Mouse (Mus musculus): ENCODE results near the gene Pphln1.

Gene Pphln1

GRCm38 (mm10) chr15:93502703-93503102 lies 104.6 kb downstream of the Pphln1 start:
- no peak for DNase-seq (ENCODE audit: extremely low read depth, low read depth)

GRCm38 (mm10) chr15:93503201-93503745 lies 105.1 kb downstream of the Pphln1 start:
- no peak for DNase-seq (ENCODE audit: extremely low read depth, low read depth)

- no peak for DNase-seq (ENCODE audit: extremely low read depth, low read depth)
Measured at GRCm38 (mm10) chr15:93504808-93505207, 106.7 kb downstream of the Pphln1 start.

- DNase-seq (ENCODE audit: extremely low read depth, low read depth), result no peak
Measured at GRCm38 (mm10) chr15:93510690-93511336, 112.7 kb downstream of the Pphln1 start.

GRCm38 (mm10) chr15:93512437-93512836 lies 114.3 kb downstream of the Pphln1 start:
- no peak for DNase-seq (ENCODE audit: extremely low read depth, low read depth)

GRCm38 (mm10) chr15:93513939-93514341 lies 115.8 kb downstream of the Pphln1 start:
- DNase-seq (ENCODE audit: extremely low read depth, low read depth), result no peak

DNA sequence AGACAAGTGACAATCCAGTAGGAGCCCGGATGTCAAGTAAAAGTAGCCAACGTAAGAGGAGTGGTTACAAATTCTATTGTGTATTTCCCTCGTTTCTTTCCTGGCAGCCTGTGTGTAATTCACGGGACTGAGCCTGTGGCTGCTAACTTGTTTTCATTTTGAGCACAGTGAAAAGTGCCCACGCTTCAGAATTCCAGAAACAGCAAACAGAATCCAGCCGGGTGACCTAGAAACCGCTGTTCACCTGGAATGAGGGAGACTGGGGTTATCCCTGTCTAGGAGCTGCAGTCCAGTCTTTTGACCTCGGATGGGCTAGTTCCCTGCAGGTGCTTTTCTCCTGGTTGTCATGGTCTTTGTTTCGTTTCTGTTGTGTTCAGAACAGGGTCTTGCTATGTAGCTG lies 117.2 kb downstream of the Pphln1 start:
- DNase-seq (ENCODE audit: extremely low read depth, low read depth), result no peak

GRCm38 (mm10) chr15:93517022-93517565 lies 118.9 kb downstream of the Pphln1 start:
- no peak for DNase-seq (ENCODE audit: extremely low read depth, low read depth)

GRCm38 (mm10) chr15:93518143-93518902 lies 120.2 kb downstream of the Pphln1 start:
- no peak for DNase-seq (ENCODE audit: extremely low read depth, low read depth)

DNA sequence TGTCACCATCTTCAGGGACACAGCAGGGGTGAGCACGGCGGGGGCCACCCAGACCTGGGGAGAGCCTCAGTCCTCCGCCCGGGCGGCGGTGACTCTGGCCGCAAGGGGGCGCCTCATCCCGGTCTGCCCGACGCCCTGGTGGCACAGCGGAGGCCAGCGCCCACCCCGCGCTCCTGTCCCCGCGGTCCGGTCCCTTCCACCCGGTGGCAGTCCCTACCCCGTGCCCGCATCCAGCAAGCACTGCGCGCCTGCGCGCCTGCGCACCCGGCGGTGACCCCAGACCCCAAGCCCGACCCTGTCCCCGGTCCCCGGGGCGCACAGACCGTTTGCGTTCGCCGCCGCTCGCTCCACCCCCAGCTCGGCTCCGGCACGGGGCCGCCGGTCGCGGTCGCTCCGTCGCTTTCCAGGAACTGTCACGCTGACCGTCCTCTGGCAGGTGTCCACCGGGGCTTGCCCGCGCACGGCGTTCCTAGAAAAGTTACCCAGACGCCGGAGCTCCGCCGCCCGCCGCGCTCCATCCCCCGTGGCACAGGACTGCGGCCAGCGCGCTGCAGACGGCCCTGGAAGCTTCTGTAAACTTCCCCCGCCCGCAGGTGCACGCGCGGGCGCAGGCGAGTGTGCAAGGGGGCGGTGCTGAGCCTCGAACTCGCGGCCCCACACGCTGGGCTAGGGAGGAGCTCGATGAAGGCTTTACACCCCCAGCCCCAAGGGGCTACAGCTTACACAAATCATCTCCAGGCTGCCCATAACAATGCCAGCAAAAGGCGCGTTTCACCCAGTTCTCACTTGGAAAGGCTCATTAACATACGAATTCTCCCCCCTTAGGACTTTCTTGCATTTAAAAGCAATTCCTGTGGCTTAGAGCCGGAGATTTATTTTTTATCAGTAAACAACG lies 121.0 kb downstream of the Pphln1 start:
- DNase-seq (ENCODE audit: extremely low read depth, low read depth), result no peak

DNA sequence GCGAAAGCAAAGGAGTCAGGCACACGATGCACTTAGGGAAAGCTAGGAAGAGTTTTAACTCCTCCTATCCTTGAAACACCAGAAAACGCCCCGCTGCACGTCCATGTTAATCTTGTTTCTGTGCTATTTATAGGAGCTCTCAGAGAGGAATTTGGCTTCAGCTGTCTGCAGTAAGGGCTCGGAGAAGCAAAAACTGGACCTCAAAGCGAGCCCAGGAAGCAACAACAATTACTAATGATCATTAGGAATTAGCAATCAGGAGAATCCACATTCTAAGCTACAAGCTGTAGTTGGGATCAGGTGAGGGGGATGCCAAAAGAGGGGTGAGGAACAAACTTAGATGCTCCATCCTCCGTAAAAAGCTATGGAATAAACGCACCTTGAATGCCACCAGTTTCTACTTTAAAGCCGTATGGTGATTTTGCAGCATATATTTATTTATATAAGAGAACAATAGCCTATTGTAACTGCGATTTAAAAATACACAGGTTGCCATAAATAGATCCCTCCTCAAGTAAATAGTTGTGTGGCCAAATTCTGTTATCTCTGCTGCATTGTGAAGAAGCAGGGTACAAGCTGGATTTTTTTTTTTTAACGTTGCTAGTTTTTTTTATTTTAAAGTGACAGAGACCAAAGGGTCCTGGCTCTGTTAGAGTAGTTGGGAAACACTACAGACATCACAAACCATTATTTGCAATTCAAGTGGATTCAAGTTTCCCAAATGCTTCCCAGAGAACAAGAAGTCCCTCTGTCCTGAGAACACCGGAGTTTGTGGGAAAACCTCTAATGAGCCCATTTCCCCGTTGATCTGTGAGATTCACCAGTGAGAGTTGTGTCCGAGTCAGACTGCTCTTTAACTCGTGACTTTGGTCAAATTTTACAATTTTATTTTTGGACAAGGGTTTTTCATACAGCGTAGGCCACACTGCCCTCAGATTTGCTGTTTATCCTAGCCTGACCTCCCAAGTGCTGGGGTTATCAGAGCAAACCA lies 122.0 kb downstream of the Pphln1 start:
- no peak for DNase-seq (ENCODE audit: extremely low read depth, low read depth)

DNA sequence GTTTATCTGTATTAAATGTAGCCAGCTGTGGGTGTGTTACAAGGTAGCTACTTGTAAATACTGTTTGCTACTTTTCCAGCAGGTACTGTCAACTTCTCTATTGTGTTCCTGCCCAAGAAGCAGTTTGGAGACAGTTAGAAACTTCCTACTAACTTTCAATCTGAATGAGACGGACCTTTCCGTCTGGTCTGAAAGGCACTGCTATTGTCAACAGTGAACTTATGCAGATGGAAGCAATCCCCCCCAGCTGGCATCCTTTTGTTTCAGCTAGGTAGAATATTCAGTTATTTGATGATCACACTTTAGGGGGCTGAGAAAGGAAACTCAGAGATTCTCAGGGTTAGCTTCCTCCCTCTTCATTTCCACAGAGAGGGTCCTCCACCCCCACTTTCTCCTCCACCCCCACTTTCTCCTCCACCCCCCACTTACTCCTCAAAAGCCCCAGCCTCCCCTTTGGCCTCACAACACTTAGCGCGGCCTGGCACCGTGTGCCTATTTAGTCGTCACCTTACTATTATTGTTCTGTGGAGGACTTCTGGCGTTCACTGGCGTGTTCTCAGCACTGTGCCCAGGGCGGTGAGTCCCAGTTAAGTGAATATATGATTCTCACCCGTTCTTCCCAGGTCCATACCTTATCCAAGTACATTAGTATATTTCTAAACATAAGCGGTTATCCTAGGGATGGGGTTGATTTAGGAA lies 123.1 kb downstream of the Pphln1 start:
- no peak for DNase-seq (ENCODE audit: extremely low read depth, low read depth)

DNA sequence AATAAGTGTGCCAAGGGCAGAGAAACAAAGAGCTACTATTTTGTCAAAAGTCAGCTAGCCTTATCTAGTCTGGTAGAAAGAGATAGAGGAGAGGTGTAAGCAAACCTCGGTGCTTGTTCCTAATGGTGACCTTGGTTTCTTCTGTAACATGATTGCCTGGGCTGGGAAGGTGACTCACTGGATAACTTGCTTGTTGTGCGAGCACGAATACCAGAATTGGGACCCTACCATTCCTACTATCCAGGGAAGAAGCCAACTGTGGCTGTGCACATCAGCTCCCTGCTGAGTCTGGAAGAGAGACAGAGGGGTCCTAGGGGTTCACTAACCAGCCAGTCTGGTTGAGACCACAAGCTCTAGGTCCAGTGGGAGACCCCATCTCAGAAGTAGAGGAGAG lies 123.6 kb downstream of the Pphln1 start:
- no peak for DNase-seq (ENCODE audit: extremely low read depth, low read depth)

- DNase-seq (ENCODE audit: extremely low read depth, low read depth), result no peak
Measured at GRCm38 (mm10) chr15:93525305-93525917, 127.3 kb downstream of the Pphln1 start.

- no peak for DNase-seq (ENCODE audit: extremely low read depth, low read depth)
Measured at GRCm38 (mm10) chr15:93529831-93530702, 131.9 kb downstream of the Pphln1 start.

- no peak for DNase-seq (ENCODE audit: extremely low read depth, low read depth)
Measured at GRCm38 (mm10) chr15:93530703-93531032, 132.5 kb downstream of the Pphln1 start.

DNA sequence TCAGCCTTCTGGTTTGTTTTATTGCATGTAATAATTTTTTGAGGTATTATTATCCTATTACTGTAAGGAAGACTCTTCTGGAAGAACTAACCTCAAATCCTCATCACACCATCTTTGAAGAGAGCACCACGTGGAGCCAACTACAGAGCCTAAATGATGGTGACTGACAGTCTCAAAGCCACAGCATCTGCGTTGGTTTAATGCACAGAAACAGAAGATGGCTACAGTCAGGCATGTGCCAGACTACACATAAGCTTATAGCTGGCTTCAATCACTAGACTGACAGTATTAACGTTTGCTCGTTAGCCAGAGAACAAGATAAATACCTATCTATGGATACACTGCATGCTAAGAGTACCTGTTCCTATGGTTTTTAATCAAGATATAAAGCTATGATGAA lies 138.0 kb downstream of the Pphln1 start:
- no peak for DNase-seq (ENCODE audit: extremely low read depth, low read depth)

- DNase-seq (ENCODE audit: extremely low read depth, low read depth), result no peak
Measured at GRCm38 (mm10) chr15:93537745-93538144, 139.6 kb downstream of the Pphln1 start.
